Mouse (Mus musculus) kidney, adult 2 months (tissue): ENCODE measurements around the gene Tex26.

Source experiments
- CTCF ChIP-seq: fragments of 200-500 bp; conservative IDR thresholded peaks from 2 replicates; pipeline ENCODE4 v1.5.1; 2011; ENCODE audit warnings: low read depth, mild to moderate bottlenecking, control low read depth, low read length, moderate library complexity, mixed read lengths; ENCODE audit not compliant: insufficient read depth, insufficient read length
- POLR2A ChIP-seq: fragments of 200-500 bp; IDR thresholded peaks from one replicate; pipeline ENCODE4 v1.6.1; 2011; ENCODE audit warnings: low read depth, low read length, control low read depth

- TF ChIP-seq POLR2A = no peak
- TF ChIP-seq CTCF = no peak
Observed at GRCm38 (mm10) chr5:149503423-149504175, 64.1 kb downstream of the Tex26 start.
